Mouse (Mus musculus) forebrain, embryonic 11.5 days (tissue): ENCODE data around the gene Ubqln1. TPM values are rescaled to one million over a fixed set of nuclear protein-coding genes. Genes with fewer than 3 reads are reported as not detected.

Source experiments
- ATAC-seq: fragments of 200-750 bp; cut with Nextera tagmentation; replicated peaks from 2 replicates; pipeline ENCODE4 v1.8.0; 2017; ENCODE audit warnings: moderate TSS enrichment; ENCODE audit not compliant: low FRiP score
- DNase-seq: peaks from one replicate; pipeline ENCODE4 v3.0.0-alpha.2; 2017; ENCODE audit warnings: low spot score
- H3K27ac ChIP-seq: fragments of 300-500 bp; sonication (generic); 2 replicates; pipeline ENCODE4 v1.5.1; 2014; ENCODE audit warnings: low read depth, low read length
- H3K27me3 ChIP-seq: fragments of 300-500 bp; sonication (generic); 2 replicates; pipeline ENCODE4 v1.6.1; 2014; ENCODE audit warnings: mild to moderate bottlenecking, low read length, mixed read lengths; ENCODE audit not compliant: control insufficient read depth, insufficient read depth
- H3K36me3 ChIP-seq: fragments of 300-500 bp; sonication (generic); 2 replicates; pipeline ENCODE4 v1.6.1; 2014; ENCODE audit warnings: mild to moderate bottlenecking, low read length, moderate library complexity, mixed read lengths; ENCODE audit not compliant: control insufficient read depth, insufficient read depth
- H3K4me1 ChIP-seq: fragments of 300-500 bp; sonication (generic); replicated peaks from 2 replicates; pipeline ENCODE4 v1.6.1; 2014; ENCODE audit warnings: low read length, mixed read lengths; ENCODE audit not compliant: control insufficient read depth, insufficient read depth
- H3K4me2 ChIP-seq: fragments of 300-500 bp; sonication (generic); 2 replicates; pipeline ENCODE4 v1.6.1; 2014; ENCODE audit warnings: low read depth, mild to moderate bottlenecking, low read length, moderate library complexity, mixed read lengths; ENCODE audit not compliant: severe bottlenecking
- H3K4me3 ChIP-seq: fragments of 300-500 bp; sonication (generic); 2 replicates; pipeline ENCODE4 v1.5.1; 2014; ENCODE audit warnings: low read depth, low read length
- H3K9ac ChIP-seq: fragments of 300-500 bp; sonication (generic); 2 replicates; pipeline ENCODE4 v1.6.1; 2014; ENCODE audit warnings: low read length
- H3K9me3 ChIP-seq: fragments of 300-500 bp; sonication (generic); 2 replicates; pipeline ENCODE4 v1.6.1; 2016; ENCODE audit warnings: low read length, mixed read lengths; ENCODE audit not compliant: control insufficient read depth
- WGBS: fragments of 180-500 bp; shearing (Covaris S2); extraction: QIAGEN DNeasy Blood & Tissue Kit; methylation state at CpG from one replicate; pipeline ENCODE4 v1.1.7; 2014; 5-methylcytosine and 5-hydroxymethylcytosine counted together
- polyA plus RNA-seq: library from polyadenylated mRNA; unstranded; fragments of >200 nt; fragmentation: Nextera tagmentation; extraction: Ambion mirVana; gene quantifications from 2 replicates; pipeline ENCODE4 v1.2.1, GENCODE M21; 2014

Gene Ubqln1
- polyA plus RNA-seq, 1 experiment from 2014 or later, result 153 TPM

- no peaks in the 10 kb centered on the region for H3K27me3 ChIP-seq
- H3K4me1 ChIP-seq, result no peaks in the 10 kb centered on the region
- no peak overlapping the region for H3K4me2 ChIP-seq
- no peak for ATAC-seq
- no peak overlapping the region for H3K9ac ChIP-seq
- peaks cover 3% of the 10 kb centered on the region; the same call in 1 of the 2 replicates for H3K36me3 ChIP-seq
- H3K4me3 ChIP-seq, result no peak overlapping the region
- no peak for DNase-seq
- H3K9me3 ChIP-seq, result no peaks in the 10 kb centered on the region
- 73% methylated on average over 3 of the region's 3 CpGs for WGBS
- H3K27ac ChIP-seq, result no peak overlapping the region
Observed at GRCm38 (mm10) chr13:58194908-58195307, 20.5 kb downstream of the Ubqln1 start.

GRCm38 (mm10) chr13:58193221-58193620 is 22.2 kb downstream of the Ubqln1 start:
- Histone ChIP-seq H3K4me2 (no peak overlapping the region), H3K9ac (no peak overlapping the region), H3K36me3 (peaks cover 3% of the 10 kb centered on the region; the same call in 1 of the 2 replicates), H3K27ac (no peak overlapping the region), H3K4me1 (no peaks in the 10 kb centered on the region), H3K4me3 (no peak overlapping the region), H3K27me3 (no peaks in the 10 kb centered on the region), H3K9me3 (no peaks in the 10 kb centered on the region)
- DNase-seq, result no peak
- 94% methylated on average over 3 of the region's 3 CpGs for WGBS
- no peak for ATAC-seq

DNA sequence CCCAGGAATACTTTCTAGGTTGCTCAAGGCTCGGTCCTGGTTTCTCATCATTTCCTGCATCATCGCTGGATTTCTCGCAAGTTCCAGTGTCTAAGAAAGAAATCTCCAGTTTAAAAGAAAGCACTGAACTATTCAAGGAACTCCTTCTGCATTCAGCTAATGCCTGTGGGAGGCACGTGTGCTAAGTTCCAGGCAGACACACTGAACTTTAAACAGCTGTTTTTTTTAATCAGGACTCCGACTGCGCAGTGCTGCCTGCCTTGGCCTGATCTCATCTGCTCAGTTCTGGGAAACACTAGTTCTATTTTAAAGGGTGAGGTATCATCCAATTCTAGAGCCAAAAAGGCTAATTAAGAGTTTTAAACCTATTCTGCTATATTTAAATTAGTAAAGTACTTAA is 23.3 kb downstream of the Ubqln1 start:
- Histone ChIP-seq H3K27me3 (no peaks in the 10 kb centered on the region), H3K36me3 (peaks cover 3% of the 10 kb centered on the region; the same call in 1 of the 2 replicates), H3K9me3 (no peaks in the 10 kb centered on the region), H3K27ac (no peak overlapping the region), H3K4me3 (no peak overlapping the region), H3K4me1 (no peaks in the 10 kb centered on the region), H3K4me2 (no peak overlapping the region), H3K9ac (no peak overlapping the region)
- whole genome bisulfite sequencing, result 90% methylated on average over 6 of the region's 6 CpGs
- no peak for DNase-seq
- no peak for ATAC-seq

DNA sequence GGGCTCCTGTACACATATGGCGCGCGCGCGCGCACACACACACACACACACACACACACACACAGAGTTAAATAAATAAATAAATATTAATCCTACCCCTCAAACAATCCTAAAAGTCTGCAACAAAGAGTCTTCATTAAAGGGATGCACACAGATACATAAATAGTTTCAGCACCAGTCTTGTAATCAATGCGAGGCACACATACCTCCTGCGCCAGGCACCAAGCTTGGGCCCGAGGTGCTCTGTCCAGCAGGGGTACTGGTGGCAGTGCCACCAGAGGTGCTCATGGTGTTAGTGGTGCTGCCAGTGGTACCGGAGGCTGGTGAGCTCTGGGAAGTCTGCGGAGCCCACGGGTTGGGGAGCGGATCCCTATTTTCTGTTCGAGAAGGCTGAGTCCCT is 23.9 kb downstream of the Ubqln1 start:
- Histone ChIP-seq H3K9ac (no peak overlapping the region), H3K4me1 (no peaks in the 10 kb centered on the region), H3K27ac (no peak overlapping the region), H3K4me2 (no peak overlapping the region), H3K27me3 (no peaks in the 10 kb centered on the region), H3K9me3 (no peaks in the 10 kb centered on the region), H3K4me3 (no peak overlapping the region), H3K36me3 (peaks cover 3% of the 10 kb centered on the region; the same call in 1 of the 2 replicates)
- ATAC-seq (no peak), DNase-seq (no peak)
- 99% methylated on average over 14 of the region's 14 CpGs for WGBS

GRCm38 (mm10) chr13:58189473-58189872 is 26.0 kb downstream of the Ubqln1 start:
- H3K27ac ChIP-seq, result no peak overlapping the region
- DNase-seq (no peak), ATAC-seq (no peak)
- peaks cover 3% of the 10 kb centered on the region; the same call in 1 of the 2 replicates for H3K36me3 ChIP-seq
- WGBS, result 88% methylated on average over 5 of the region's 5 CpGs
- no peak overlapping the region for H3K4me3 ChIP-seq
- no peaks in the 10 kb centered on the region for H3K9me3 ChIP-seq
- no peak overlapping the region for H3K4me2 ChIP-seq
- no peaks in the 10 kb centered on the region for H3K4me1 ChIP-seq
- no peak overlapping the region for H3K9ac ChIP-seq
- H3K27me3 ChIP-seq, result no peaks in the 10 kb centered on the region

GRCm38 (mm10) chr13:58188412-58188811 is 27.0 kb downstream of the Ubqln1 start:
- Histone ChIP-seq H3K9me3 (no peaks in the 10 kb centered on the region), H3K27ac (no peak overlapping the region), H3K4me1 (no peaks in the 10 kb centered on the region), H3K36me3 (peaks cover 6% of the 10 kb centered on the region; the same call in 1 of the 2 replicates), H3K27me3 (no peaks in the 10 kb centered on the region), H3K4me2 (no peak overlapping the region), H3K4me3 (no peak overlapping the region), H3K9ac (no peak overlapping the region)
- ATAC-seq (no peak), DNase-seq (peak; percentile 92)
- 61% methylated on average over 4 of the region's 4 CpGs for WGBS

DNA sequence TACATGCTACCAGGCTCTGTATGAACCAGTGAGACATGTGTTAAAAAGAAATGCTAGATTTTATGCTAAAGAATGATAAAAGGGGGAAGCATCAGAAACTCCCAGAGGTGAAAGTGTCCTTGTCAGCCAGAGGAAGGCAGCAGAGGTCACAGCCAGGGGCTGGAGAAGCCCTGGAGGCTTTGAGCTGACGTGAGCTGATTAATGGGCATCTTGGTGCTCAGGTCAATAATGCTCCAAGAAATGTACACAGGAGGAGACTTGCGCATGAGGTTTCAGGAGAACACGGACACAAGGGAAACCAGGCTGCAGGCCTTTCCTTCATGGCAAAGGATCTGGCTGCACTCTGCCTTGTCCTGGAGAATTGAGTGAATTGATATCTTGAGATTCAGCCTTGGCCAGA is 27.7 kb downstream of the Ubqln1 start:
- H3K4me2 ChIP-seq, result no peak overlapping the region
- no peaks in the 10 kb centered on the region for H3K4me1 ChIP-seq
- no peaks in the 10 kb centered on the region for H3K27me3 ChIP-seq
- H3K4me3 ChIP-seq, result no peak overlapping the region
- H3K36me3 ChIP-seq, result peaks cover 6% of the 10 kb centered on the region; the same call in 1 of the 2 replicates
- H3K9me3 ChIP-seq, result no peaks in the 10 kb centered on the region
- H3K9ac ChIP-seq, result no peak overlapping the region
- ATAC-seq (no peak), DNase-seq (no peak)
- no peak overlapping the region for H3K27ac ChIP-seq
- WGBS, result 86% methylated on average over 3 of the region's 3 CpGs

GRCm38 (mm10) chr13:58186281-58186680 is 29.2 kb downstream of the Ubqln1 start:
- no peak for ATAC-seq
- Histone ChIP-seq H3K9ac (no peak overlapping the region), H3K27ac (no peak overlapping the region), H3K36me3 (peaks cover 5% of the 10 kb centered on the region; the same call in 1 of the 2 replicates), H3K9me3 (no peaks in the 10 kb centered on the region), H3K27me3 (no peaks in the 10 kb centered on the region), H3K4me3 (no peak overlapping the region), H3K4me2 (no peak overlapping the region), H3K4me1 (no peaks in the 10 kb centered on the region)
- 89% methylated on average over 8 of the region's 8 CpGs for WGBS
- no peak for DNase-seq

DNA sequence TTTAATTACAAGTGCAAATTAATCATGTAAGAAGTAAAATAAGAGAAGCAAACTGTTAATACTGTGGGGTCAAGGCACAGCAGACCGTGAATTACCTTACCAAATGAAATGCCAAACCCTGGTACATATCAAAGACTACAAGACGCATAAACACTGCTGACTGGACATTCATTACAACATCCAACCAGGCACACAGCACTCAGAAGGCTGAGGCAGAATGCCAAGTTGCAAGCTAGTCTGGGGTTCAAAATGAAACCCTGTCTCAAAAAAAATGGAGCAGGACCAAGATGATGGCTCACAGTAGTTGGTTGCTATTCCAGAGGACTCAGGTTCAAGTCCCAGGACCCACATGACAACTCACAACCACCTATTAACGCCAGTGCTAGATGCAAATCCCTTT is 31.3 kb downstream of the Ubqln1 start:
- no peak overlapping the region for H3K4me2 ChIP-seq
- 88% methylated on average over 3 of the region's 3 CpGs for WGBS
- H3K9me3 ChIP-seq, result no peaks in the 10 kb centered on the region
- peaks cover 6% of the 10 kb centered on the region; the same call in 1 of the 2 replicates for H3K36me3 ChIP-seq
- H3K9ac ChIP-seq, result no peak overlapping the region
- H3K27ac ChIP-seq, result no peak overlapping the region
- H3K4me3 ChIP-seq, result no peak overlapping the region
- H3K27me3 ChIP-seq, result no peaks in the 10 kb centered on the region
- H3K4me1 ChIP-seq, result no peaks in the 10 kb centered on the region
- ATAC-seq, result no peak
- no peak for DNase-seq
